Mouse (Mus musculus): ENCODE results near the gene Mapk10.

DNA sequence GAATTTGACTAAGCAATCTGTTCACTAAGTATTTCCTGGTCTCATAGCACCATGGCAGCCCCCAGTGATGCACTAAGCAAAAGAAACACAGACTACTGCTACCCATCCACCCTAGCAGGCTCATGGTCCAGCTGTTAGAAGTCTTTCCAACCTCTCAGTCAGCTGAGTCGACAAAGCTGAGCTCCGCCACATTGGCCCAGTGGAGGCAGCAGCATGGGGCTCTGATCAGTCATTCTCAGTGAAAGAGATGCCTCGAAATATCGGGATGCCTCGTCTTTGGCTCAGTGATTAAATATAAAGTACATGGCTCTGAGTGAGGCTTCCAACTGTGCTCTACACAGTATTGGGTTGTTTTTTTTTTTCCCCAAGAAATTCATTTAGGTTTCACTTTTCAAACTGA is 70.2 kb downstream of the Mapk10 start:
- TF ChIP-seq CTCF (IDR thresholded peaks at IDR 0.05; ENCODE audit: low read depth) (no peak), EP300 (optimal IDR thresholded peaks at IDR 0.05) (no peak)

Measured in stomach, postnatal 0 days (tissue).